Mouse (Mus musculus) heart, embryonic 16.5 days (tissue): ENCODE results near the gene Nadk. TPM values are rescaled to one million over a fixed set of nuclear protein-coding genes. Genes with fewer than 3 reads are reported as not detected.

ENCODE experiments used
- ATAC-seq: fragments of 200-750 bp; cut with Nextera tagmentation; replicated peaks from 2 replicates; pipeline ENCODE4 v1.8.0; 2017; ENCODE audit warnings: moderate number of reproducible peaks; ENCODE audit not compliant: insufficient read depth, low FRiP score; ENCODE audit errors: extremely low read depth
- H3K27ac ChIP-seq: fragments of 300-500 bp; sonication (generic); 2 replicates; pipeline ENCODE4 v1.5.1; 2014; ENCODE audit warnings: mild to moderate bottlenecking, low read length, control low read depth, moderate library complexity
- H3K27me3 ChIP-seq: fragments of 300-500 bp; sonication (generic); 2 replicates; pipeline ENCODE4 v1.6.1; 2014; ENCODE audit warnings: low read length, mixed read lengths; ENCODE audit not compliant: control insufficient read depth, insufficient read depth
- H3K36me3 ChIP-seq: fragments of 300-500 bp; sonication (generic); 2 replicates; pipeline ENCODE4 v1.6.1; 2014; ENCODE audit not compliant: control insufficient read depth, insufficient read depth
- H3K4me1 ChIP-seq: fragments of 300-500 bp; sonication (generic); 2 replicates; pipeline ENCODE4 v1.6.1; 2014; ENCODE audit warnings: low read length, mixed read lengths; ENCODE audit not compliant: control insufficient read depth, insufficient read depth
- H3K4me2 ChIP-seq: fragments of 300-500 bp; sonication (generic); 2 replicates; pipeline ENCODE4 v1.6.1; 2014; ENCODE audit warnings: low read depth, mild to moderate bottlenecking, control low read depth, low read length
- H3K4me3 ChIP-seq: fragments of 300-500 bp; sonication (generic); 2 replicates; pipeline ENCODE4 v1.5.1; 2014; ENCODE audit warnings: mild to moderate bottlenecking, control low read depth, low read length
- H3K9ac ChIP-seq: fragments of 300-500 bp; sonication (generic); 2 replicates; pipeline ENCODE4 v1.6.1; 2014; ENCODE audit warnings: low read length, control low read depth
- H3K9me3 ChIP-seq: fragments of 300-500 bp; sonication (generic); replicated peaks from 2 replicates; pipeline ENCODE4 v1.6.1; 2016; ENCODE audit warnings: low read length; ENCODE audit not compliant: control insufficient read depth
- WGBS: fragments of 180-500 bp; shearing (Covaris S2); extraction: QIAGEN DNeasy Blood & Tissue Kit; methylation state at CpG from one replicate; pipeline ENCODE4 v1.1.7; 2014; 5-methylcytosine and 5-hydroxymethylcytosine counted together
- polyA plus RNA-seq: library from polyadenylated mRNA; unstranded; fragments of >200 nt; fragmentation: Nextera tagmentation; extraction: Ambion mirVana; gene quantifications from 2 replicates; pipeline ENCODE4 v1.2.1, GENCODE M21; 2015

The Nadk gene
- polyA plus RNA-seq, 1 experiment from 2014 or later: 52.8 TPM

DNA sequence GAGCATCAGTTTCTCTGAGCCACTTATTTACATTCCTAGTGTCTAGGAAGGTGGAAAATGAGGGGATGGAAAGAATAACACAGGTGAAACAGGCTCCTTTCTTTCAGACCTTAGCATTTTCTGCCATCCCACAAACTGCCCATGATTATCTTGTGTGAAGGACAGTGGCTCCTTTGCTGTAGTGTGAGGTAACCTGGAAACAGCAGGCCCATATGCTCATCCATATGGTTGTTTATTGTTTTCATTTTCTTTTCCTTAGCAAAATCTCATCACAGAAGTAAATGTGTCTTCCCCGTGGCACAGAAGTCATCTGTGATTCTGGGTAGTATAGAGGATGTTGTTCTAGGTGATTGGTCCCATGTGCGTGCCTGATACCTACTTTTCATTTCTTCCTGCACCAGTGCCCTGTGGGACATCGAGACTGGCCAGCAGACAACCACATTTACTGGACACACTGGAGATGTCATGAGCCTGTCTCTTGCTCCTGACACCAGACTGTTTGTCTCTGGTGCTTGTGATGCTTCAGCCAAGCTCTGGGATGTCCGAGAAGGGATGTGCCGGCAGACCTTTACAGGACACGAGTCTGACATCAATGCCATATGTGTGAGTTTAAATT is 9.2 kb upstream of the Nadk start:
- no peak overlapping the region for H3K4me2 ChIP-seq
- ATAC-seq: no peak
- 84% methylated on average over 6 of the region's 6 CpGs for WGBS
- no peaks in the 10 kb centered on the region for H3K9me3 ChIP-seq
- H3K27me3 ChIP-seq: no peaks in the 10 kb centered on the region
- no peaks in the 10 kb centered on the region for H3K4me1 ChIP-seq
- H3K4me3 ChIP-seq: no peak overlapping the region
- peaks cover 54% of the 10 kb centered on the region for H3K36me3 ChIP-seq
- H3K9ac ChIP-seq: no peak overlapping the region
- H3K27ac ChIP-seq: no peak overlapping the region

DNA sequence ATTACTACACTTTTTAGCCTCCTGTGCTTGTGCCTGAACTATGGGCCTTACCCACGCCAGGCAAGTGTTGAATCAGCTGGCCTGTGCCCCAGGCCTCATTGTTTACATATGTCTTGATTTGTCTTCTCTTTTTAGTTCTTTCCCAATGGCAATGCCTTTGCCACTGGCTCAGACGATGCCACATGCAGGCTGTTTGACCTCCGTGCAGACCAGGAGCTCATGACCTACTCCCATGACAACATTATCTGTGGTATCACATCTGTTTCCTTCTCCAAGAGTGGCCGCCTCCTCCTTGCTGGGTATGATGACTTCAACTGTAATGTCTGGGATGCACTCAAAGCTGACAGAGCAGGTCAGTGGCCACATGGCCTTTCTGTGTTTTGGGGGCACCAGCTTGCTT is 7.3 kb upstream of the Nadk start:
- no peak overlapping the region for H3K4me3 ChIP-seq
- 56% methylated on average over 4 of the region's 4 CpGs for WGBS
- H3K27ac ChIP-seq: no peak overlapping the region
- H3K9me3 ChIP-seq: no peaks in the 10 kb centered on the region
- no peak overlapping the region for H3K9ac ChIP-seq
- no peaks in the 10 kb centered on the region; the same call in 1 of the 2 replicates for H3K4me1 ChIP-seq
- no peak overlapping the region for H3K4me2 ChIP-seq
- no peak for ATAC-seq
- peaks cover 65% of the 10 kb centered on the region for H3K36me3 ChIP-seq
- no peaks in the 10 kb centered on the region for H3K27me3 ChIP-seq

DNA sequence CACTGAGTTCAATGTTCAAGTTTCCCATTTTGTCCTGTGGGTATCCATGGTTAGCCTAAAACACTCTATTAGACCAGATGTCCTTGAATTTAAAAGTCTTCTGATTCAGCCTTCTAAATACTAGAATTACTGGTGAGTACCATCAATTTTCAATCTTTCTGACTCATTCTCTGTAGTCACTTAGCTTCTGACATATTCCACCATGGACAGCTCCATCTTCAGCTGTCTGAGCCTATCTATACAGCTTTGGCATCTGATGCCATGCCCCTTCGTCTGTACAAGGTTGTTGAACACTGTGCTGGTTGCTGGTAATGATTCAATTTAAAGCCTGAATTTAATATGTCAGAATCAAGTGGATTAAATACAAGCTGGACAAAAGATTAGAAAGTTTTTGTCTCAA is 6.7 kb upstream of the Nadk start:
- Histone ChIP-seq H3K9me3 (no peaks in the 10 kb centered on the region), H3K36me3 (peaks cover 70% of the 10 kb centered on the region), H3K27ac (no peak overlapping the region), H3K4me2 (no peak overlapping the region), H3K27me3 (no peaks in the 10 kb centered on the region), H3K4me3 (no peak overlapping the region), H3K9ac (no peak overlapping the region), H3K4me1 (peaks cover 4% of the 10 kb centered on the region)
- ATAC-seq: no peak
- 52% methylated on average over 1 of the region's 1 CpGs for WGBS

DNA sequence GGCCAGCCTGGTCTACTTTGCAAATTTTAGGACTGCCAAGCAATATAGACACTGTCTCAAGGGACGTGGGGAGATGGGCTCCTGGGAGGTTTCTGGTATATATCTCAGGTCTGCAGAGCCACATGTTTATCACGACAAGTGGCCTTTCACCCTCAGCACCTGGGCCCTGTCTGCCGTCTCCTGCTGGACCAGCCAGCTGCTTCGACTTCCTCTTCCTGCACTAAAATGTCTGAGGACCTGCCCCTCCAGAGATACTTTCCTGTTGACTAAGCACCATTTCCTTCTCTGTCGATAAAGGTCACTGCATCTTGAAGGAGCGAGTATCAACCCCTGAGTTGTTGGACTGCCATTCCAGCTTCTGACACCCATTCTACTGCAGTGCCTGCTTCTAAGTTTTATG is 2.7 kb upstream of the Nadk start:
- ATAC-seq: no peak
- Histone ChIP-seq H3K36me3 (peaks cover 42% of the 10 kb centered on the region), H3K27ac (peak overlapping the region; percentile 56), H3K27me3 (no peaks in the 10 kb centered on the region), H3K4me3 (no peak overlapping the region), H3K9ac (no peak overlapping the region), H3K9me3 (no peaks in the 10 kb centered on the region), H3K4me1 (peaks cover 29% of the 10 kb centered on the region), H3K4me2 (no peak overlapping the region)
- 54% methylated on average over 6 of the region's 6 CpGs for WGBS

DNA sequence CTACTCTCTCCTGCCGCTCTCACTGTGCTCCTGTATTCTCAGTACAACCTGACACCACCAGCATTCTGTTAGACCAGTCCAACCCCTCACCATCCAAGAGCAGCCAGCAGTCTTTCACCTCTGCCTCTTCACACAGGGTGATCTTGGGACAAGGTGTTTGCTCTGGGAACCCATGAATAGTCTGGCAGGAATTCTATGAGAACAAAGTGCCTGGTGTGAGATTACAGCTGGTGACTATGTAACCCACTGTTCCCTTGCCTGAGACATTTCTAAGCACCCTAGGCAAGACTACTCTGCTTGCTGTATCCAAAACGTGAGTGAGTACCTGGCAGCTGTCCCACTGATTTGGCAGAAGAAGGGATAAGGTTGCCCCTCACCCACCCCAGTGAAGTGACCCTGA is 1.2 kb upstream of the Nadk start:
- WGBS: 33% methylated on average over 2 of the region's 2 CpGs
- Histone ChIP-seq H3K9me3 (no peaks in the 10 kb centered on the region), H3K27me3 (no peaks in the 10 kb centered on the region), H3K27ac (peak overlapping the region; percentile 90), H3K9ac (no peak overlapping the region), H3K4me2 (no peak overlapping the region), H3K4me1 (peaks cover 39% of the 10 kb centered on the region), H3K36me3 (peaks cover 31% of the 10 kb centered on the region), H3K4me3 (no peak overlapping the region)
- ATAC-seq: no peak

DNA sequence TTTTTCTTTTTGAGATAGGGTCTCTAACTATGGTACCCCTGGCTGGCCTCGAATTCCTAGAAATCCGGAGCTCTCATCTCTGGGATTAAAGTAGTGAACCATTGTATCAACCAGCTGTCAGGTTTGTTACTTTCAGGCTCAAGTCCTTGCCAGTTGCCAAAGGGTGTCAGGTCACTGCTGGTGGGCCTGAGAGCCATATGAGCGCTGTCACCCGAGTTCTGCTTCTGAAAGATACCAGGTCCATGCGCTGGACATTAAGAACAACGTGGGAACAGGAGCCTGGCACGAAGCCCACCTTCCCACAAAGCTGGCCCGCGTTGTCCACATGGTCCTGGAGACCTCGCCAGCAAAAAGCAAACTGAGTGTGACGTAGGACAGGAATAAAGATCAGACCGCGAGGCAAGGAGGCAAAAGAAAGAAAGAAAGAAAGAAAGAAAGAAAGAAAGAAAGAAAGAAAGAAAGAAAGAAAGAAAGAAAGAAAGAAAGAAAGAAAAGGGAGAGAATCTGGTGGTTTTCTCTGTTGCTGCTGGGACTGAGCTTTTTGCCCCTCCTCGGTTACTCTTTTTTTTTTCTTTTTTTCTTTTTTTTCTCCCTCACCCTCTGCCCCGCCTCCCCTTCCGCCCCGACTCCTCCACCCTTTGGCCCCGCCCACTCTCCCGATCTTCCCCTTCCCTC is 684 bp downstream of the Nadk start:
- Histone ChIP-seq H3K9ac (peak overlapping the region; percentile 59), H3K4me3 (peak overlapping the region; percentile 79), H3K4me1 (peaks cover 42% of the 10 kb centered on the region), H3K27ac (peak overlapping the region; percentile 90), H3K27me3 (no peaks in the 10 kb centered on the region), H3K9me3 (no peaks in the 10 kb centered on the region), H3K36me3 (peaks cover 17% of the 10 kb centered on the region), H3K4me2 (peak overlapping the region; percentile 71)
- under 1% methylated on average over 19 of the region's 19 CpGs for WGBS
- ATAC-seq: peak; percentile 20

DNA sequence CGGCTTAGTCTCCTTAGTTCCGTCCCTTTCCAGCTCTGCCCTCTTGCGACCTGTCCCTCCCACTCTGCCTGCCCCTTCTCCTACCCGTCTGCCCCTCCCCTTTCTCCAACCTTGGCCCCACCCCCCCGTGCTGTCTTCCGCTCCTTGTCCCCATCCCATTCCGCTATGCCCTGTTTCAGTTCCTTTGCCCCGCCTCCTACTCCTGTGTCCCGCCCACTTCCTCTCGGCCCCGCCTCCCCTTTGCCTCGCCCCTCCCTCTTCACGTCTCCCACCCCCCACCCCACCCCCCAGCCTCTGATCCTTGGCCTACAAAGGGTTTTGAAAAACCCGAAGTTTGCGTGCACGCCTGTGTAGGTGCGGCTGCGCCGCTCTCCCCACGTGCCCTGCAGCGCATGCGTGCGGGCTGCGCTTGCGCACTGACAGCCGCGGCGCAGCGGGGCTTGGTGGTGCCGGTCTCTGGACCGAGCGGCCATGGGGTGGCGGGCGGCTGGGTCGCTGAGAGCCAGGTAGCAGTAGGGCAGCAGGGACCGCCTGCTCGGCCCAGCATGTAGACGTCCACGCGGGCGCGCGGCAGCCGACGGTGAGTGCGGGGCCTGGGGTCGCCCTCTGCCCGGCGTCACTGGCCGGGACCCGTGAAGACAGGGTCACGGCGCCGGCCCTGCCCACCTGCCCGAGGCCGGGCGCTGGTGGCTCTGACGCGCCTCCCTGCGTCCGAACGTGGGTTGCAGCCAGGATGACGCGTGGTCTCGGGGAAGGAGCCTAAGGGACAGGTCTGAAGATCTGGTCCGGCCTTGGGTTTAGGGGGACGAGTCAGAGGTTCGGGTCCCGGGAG is 1.4 kb downstream of the Nadk start:
- under 1% methylated on average over 69 of the region's 69 CpGs for WGBS
- peaks cover 44% of the 10 kb centered on the region for H3K4me1 ChIP-seq

DNA sequence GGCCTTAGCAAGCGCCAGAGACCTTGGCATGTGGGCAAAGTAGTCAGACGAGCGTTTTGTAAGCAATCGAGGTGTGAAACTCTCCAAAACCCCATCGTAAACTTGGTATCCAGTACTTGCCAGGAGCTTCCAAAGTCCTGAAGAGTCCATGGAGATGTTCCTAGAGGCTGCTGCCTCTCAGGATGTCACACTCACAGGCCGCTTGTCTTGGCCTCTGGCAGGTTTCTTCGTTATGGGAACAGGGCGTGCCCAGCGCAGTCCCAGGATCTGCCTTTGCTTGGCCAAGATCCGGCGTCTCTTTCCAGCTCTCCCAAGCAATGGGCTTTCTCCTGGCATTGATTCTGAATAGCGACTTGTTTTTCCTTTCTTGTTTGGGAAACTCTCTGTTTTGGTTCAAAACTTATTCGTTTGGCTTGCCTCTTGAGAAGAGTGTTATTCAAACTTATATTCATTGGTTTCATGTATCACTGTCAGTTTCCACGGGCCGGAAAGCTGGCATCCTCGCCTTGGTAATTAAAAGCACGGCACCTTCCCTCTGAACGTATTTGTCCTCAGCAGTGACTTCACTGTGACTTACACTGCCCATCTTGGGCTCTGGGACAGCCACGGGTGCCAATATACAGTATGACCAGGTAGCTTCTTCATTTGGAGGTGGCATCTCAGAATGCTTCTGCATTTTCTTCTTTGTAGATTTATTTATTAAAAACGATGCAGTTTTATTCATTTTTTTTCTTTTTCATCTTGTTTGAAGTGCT is 2.3 kb downstream of the Nadk start:
- Histone ChIP-seq H3K27me3 (no peaks in the 10 kb centered on the region), H3K4me1 (peaks cover 47% of the 10 kb centered on the region), H3K9ac (peak overlapping the region; percentile 87), H3K36me3 (peaks cover 8% of the 10 kb centered on the region), H3K4me2 (peak overlapping the region; percentile 78), H3K9me3 (no peaks in the 10 kb centered on the region), H3K4me3 (peak overlapping the region; percentile 79), H3K27ac (peak overlapping the region; percentile 92)
- no peak for ATAC-seq
- 16% methylated on average over 20 of the region's 20 CpGs for WGBS

More for the DNA sequence above, 1.4 kb downstream of the Nadk start:
- H3K4me3 ChIP-seq: peak overlapping the region; percentile 79
- H3K36me3 ChIP-seq: peaks cover 15% of the 10 kb centered on the region
- H3K9me3 ChIP-seq: no peaks in the 10 kb centered on the region
- H3K27me3 ChIP-seq: no peaks in the 10 kb centered on the region
- peak overlapping the region; percentile 87 for H3K9ac ChIP-seq
- peak; percentile 92 for ATAC-seq
- H3K4me2 ChIP-seq: peak overlapping the region; percentile 78
- H3K27ac ChIP-seq: peak overlapping the region; percentile 92
